Mouse (Mus musculus): ENCODE results near the gene Myo7a. TPM values are rescaled to one million over a fixed set of nuclear protein-coding genes. Genes with fewer than 3 reads are reported as not detected.
A peak's percentile ranks its signal among the peaks of the same experiment; 100 is the strongest.

Gene Myo7a
- polyA plus RNA-seq, 1 experiment from 2014 or later, result 20.1 TPM

DNA sequence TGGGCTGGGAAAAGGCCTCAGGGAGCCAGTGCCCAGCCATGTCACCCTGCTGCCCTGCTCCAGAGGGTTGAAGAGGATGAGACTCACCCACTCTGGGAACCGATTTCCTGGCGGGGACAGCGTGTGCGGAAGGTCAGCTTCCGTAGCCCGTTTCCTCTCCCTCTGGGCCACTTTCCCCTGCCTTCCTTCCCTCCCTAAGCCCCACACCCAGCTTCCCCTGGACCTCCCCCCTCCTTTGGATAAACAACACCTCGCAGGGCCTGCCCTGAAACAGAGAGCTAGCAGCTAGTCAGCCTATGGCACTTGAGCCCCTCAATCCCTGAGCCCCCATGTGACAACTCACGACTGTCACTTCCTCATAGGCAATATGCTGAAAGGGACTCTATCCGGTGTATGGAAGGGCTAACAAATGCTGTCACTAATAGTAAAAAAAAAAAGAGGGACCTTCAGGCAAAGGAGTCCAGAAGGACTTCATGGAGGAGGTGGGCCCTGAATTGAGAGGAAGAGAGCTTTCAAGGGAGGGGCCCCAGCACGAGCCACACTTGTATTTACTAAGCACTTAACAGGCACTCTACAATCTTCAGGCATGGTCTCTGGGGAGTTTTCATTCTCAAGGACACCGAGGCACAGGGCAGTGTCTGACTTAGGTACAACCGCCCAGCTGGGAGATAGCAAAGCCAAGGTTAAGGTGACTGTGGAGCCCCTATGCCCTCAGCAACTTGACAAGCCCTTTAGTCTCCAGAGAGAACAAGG, 34.6 kb downstream of the Myo7a start:
- no peak; the same call in 1 of the 2 replicates for ATAC-seq (replicated peaks; ENCODE audit: low FRiP score)

GRCm38 (mm10) chr7:98082376-98082775, 36.9 kb downstream of the Myo7a start:
- no peak overlapping the region for H3K27ac ChIP-seq (ENCODE audit: low read depth, low read length)
- no peaks in the 10 kb centered on the region for H3K9me3 ChIP-seq (ENCODE audit: control insufficient read depth, low read length)
- H3K4me1 ChIP-seq (replicated peaks; ENCODE audit: control insufficient read depth, insufficient read depth, low read length), result peaks cover 6% of the 10 kb centered on the region
- ATAC-seq (replicated peaks; ENCODE audit: low FRiP score) (no peak), DNase-seq (ENCODE audit: low spot score) (no peak)
- no peak overlapping the region for H3K9ac ChIP-seq (ENCODE audit: low read depth, low read length)
- H3K4me2 ChIP-seq, result no peak overlapping the region
- 27% methylated on average over 5 of the region's 5 CpGs for WGBS
- H3K36me3 ChIP-seq (ENCODE audit: control insufficient read depth, insufficient read depth, low read length), result peaks cover 2% of the 10 kb centered on the region; the same call in 1 of the 2 replicates
- H3K4me3 ChIP-seq (ENCODE audit: low read depth, low read length), result no peak overlapping the region
- no peaks in the 10 kb centered on the region for H3K27me3 ChIP-seq (replicated peaks; ENCODE audit: control insufficient read depth, insufficient read depth, low read length)

More for the DNA sequence above, 34.6 kb downstream of the Myo7a start:
- Histone ChIP-seq H3K4me3 (ENCODE audit: low read depth, low read length) (peak overlapping the region; percentile 30), H3K36me3 (ENCODE audit: control insufficient read depth, insufficient read depth, low read length) (peaks cover 2% of the 10 kb centered on the region; the same call in 1 of the 2 replicates), H3K27me3 (replicated peaks; ENCODE audit: control insufficient read depth, insufficient read depth, low read length) (no peaks in the 10 kb centered on the region), H3K4me2 (peak overlapping the region; percentile 38), H3K4me1 (replicated peaks; ENCODE audit: control insufficient read depth, insufficient read depth, low read length) (peaks cover 6% of the 10 kb centered on the region), H3K9ac (ENCODE audit: low read depth, low read length) (peak overlapping the region; percentile 15; the same call in 1 of the 2 replicates), H3K9me3 (ENCODE audit: control insufficient read depth, low read length) (no peaks in the 10 kb centered on the region), H3K27ac (ENCODE audit: low read depth, low read length) (no peak overlapping the region)
- DNase-seq (ENCODE audit: low spot score), result no peak
- WGBS, result 32% methylated on average over 12 of the region's 12 CpGs

GRCm38 (mm10) chr7:98077453-98077852, 41.9 kb downstream of the Myo7a start:
- Histone ChIP-seq H3K36me3 (ENCODE audit: control insufficient read depth, insufficient read depth, low read length) (peaks cover 2% of the 10 kb centered on the region; the same call in 1 of the 2 replicates), H3K4me3 (ENCODE audit: low read depth, low read length) (no peak overlapping the region), H3K9ac (ENCODE audit: low read depth, low read length) (no peak overlapping the region), H3K9me3 (ENCODE audit: control insufficient read depth, low read length) (no peaks in the 10 kb centered on the region), H3K4me2 (no peak overlapping the region), H3K4me1 (replicated peaks; ENCODE audit: control insufficient read depth, insufficient read depth, low read length) (peaks cover 1% of the 10 kb centered on the region; the same call in 1 of the 2 replicates), H3K27ac (ENCODE audit: low read depth, low read length) (no peak overlapping the region), H3K27me3 (replicated peaks; ENCODE audit: control insufficient read depth, insufficient read depth, low read length) (no peaks in the 10 kb centered on the region)
- WGBS, result 86% methylated on average over 11 of the region's 11 CpGs
- DNase-seq (ENCODE audit: low spot score) (no peak), ATAC-seq (replicated peaks; ENCODE audit: low FRiP score) (no peak)

- DNase-seq (ENCODE audit: low spot score) (peak; percentile 77), ATAC-seq (replicated peaks; ENCODE audit: low FRiP score) (peak; percentile 41; the same call in 1 of the 2 replicates)
- Histone ChIP-seq H3K27me3 (replicated peaks; ENCODE audit: control insufficient read depth, insufficient read depth, low read length) (no peaks in the 10 kb centered on the region), H3K4me3 (ENCODE audit: low read depth, low read length) (no peak overlapping the region), H3K9ac (ENCODE audit: low read depth, low read length) (no peak overlapping the region), H3K4me1 (replicated peaks; ENCODE audit: control insufficient read depth, insufficient read depth, low read length) (0 out of 2 replicates have a peak, but pooled peaks cover 3% of the 10 kb centered on the region), H3K9me3 (ENCODE audit: control insufficient read depth, low read length) (no peaks in the 10 kb centered on the region), H3K4me2 (no peak overlapping the region), H3K36me3 (ENCODE audit: control insufficient read depth, insufficient read depth, low read length) (peaks cover 2% of the 10 kb centered on the region; the same call in 1 of the 2 replicates), H3K27ac (ENCODE audit: low read depth, low read length) (no peak overlapping the region)
- WGBS, result 24% methylated on average over 5 of the region's 5 CpGs
Observed at GRCm38 (mm10) chr7:98071620-98072019, 47.7 kb downstream of the Myo7a start.

- Histone ChIP-seq H3K4me3 (ENCODE audit: low read depth, low read length) (no peak overlapping the region), H3K27ac (ENCODE audit: low read depth, low read length) (no peak overlapping the region), H3K9me3 (ENCODE audit: control insufficient read depth, low read length) (no peaks in the 10 kb centered on the region), H3K4me1 (replicated peaks; ENCODE audit: control insufficient read depth, insufficient read depth, low read length) (0 out of 2 replicates have a peak, but pooled peaks cover 5% of the 10 kb centered on the region), H3K27me3 (replicated peaks; ENCODE audit: control insufficient read depth, insufficient read depth, low read length) (no peaks in the 10 kb centered on the region), H3K36me3 (ENCODE audit: control insufficient read depth, insufficient read depth, low read length) (peaks cover 2% of the 10 kb centered on the region; the same call in 1 of the 2 replicates), H3K9ac (ENCODE audit: low read depth, low read length) (no peak overlapping the region), H3K4me2 (no peak overlapping the region)
- DNase-seq (ENCODE audit: low spot score), result no peak
- WGBS, result 71% methylated on average over 11 of the region's 11 CpGs
- ATAC-seq (replicated peaks; ENCODE audit: low FRiP score), result peak; percentile 55
Observed at GRCm38 (mm10) chr7:98066229-98066628, 53.1 kb downstream of the Myo7a start.

DNA sequence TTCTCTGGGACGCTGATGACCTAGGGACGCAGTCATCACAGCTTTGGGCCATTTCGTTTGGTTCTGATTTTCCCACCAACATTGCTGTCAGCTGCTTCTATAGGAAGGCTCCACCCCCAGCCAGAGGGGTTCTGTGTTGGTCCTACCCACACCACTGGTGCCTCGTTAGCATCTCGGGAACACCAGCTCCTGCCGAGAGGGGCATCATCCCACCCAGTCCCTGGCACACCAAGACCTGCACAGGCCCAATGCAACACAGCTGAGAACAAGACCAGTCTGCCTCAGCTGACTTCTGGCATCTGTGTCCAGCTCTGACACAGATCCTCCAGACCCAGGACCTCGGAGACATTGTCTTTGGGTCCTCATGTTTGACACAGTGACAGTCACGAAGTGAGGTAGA, 64.4 kb downstream of the Myo7a start:
- 88% methylated on average over 8 of the region's 8 CpGs for WGBS
- no peak for ATAC-seq (replicated peaks; ENCODE audit: low FRiP score)
- no peak for DNase-seq (ENCODE audit: low spot score)

DNA sequence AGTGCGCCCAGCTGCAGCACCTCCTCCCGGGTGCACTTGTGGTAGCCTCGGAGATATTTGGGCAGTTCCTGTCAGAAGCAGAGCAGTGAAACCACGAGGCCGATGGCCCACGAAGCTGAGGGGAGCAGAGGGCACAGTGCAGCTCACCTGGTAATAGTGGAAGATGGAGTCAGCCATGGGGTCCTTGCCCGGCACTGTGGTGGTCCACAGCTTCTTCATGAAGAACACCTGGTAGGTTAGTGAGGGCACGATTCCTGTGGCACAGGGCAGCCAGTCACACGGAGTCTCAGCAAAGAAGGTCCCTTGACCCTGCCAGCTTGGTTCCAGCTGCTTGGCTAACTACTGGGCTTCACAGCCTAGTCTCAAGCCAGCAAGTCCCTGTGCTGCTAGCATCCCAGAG, 64.9 kb downstream of the Myo7a start:
- WGBS, result 85% methylated on average over 9 of the region's 9 CpGs
- Histone ChIP-seq H3K9me3 (ENCODE audit: control insufficient read depth, low read length) (no peaks in the 10 kb centered on the region), H3K27me3 (replicated peaks; ENCODE audit: control insufficient read depth, insufficient read depth, low read length) (no peaks in the 10 kb centered on the region), H3K4me3 (ENCODE audit: low read depth, low read length) (no peak overlapping the region), H3K27ac (ENCODE audit: low read depth, low read length) (no peak overlapping the region), H3K4me2 (no peak overlapping the region), H3K36me3 (ENCODE audit: control insufficient read depth, insufficient read depth, low read length) (no peaks in the 10 kb centered on the region), H3K4me1 (replicated peaks; ENCODE audit: control insufficient read depth, insufficient read depth, low read length) (no peaks in the 10 kb centered on the region), H3K9ac (ENCODE audit: low read depth, low read length) (no peak overlapping the region)
- no peak for ATAC-seq (replicated peaks; ENCODE audit: low FRiP score)
- DNase-seq (ENCODE audit: low spot score), result no peak

More for the DNA sequence above, 64.4 kb downstream of the Myo7a start:
- H3K9me3 ChIP-seq (ENCODE audit: control insufficient read depth, low read length), result no peaks in the 10 kb centered on the region
- no peak overlapping the region for H3K9ac ChIP-seq (ENCODE audit: low read depth, low read length)
- H3K4me3 ChIP-seq (ENCODE audit: low read depth, low read length), result no peak overlapping the region
- H3K27ac ChIP-seq (ENCODE audit: low read depth, low read length), result no peak overlapping the region
- no peaks in the 10 kb centered on the region for H3K4me1 ChIP-seq (replicated peaks; ENCODE audit: control insufficient read depth, insufficient read depth, low read length)
- no peaks in the 10 kb centered on the region for H3K27me3 ChIP-seq (replicated peaks; ENCODE audit: control insufficient read depth, insufficient read depth, low read length)
- no peak overlapping the region for H3K4me2 ChIP-seq
- H3K36me3 ChIP-seq (ENCODE audit: control insufficient read depth, insufficient read depth, low read length), result no peaks in the 10 kb centered on the region

GRCm38 (mm10) chr7:98051980-98052379, 67.3 kb downstream of the Myo7a start:
- H3K27me3 ChIP-seq (replicated peaks; ENCODE audit: control insufficient read depth, insufficient read depth, low read length), result no peaks in the 10 kb centered on the region
- no peak overlapping the region for H3K4me2 ChIP-seq
- no peak overlapping the region for H3K9ac ChIP-seq (ENCODE audit: low read depth, low read length)
- WGBS, result 22% methylated on average over 8 of the region's 8 CpGs
- no peaks in the 10 kb centered on the region for H3K9me3 ChIP-seq (ENCODE audit: control insufficient read depth, low read length)
- H3K36me3 ChIP-seq (ENCODE audit: control insufficient read depth, insufficient read depth, low read length), result no peaks in the 10 kb centered on the region
- no peak overlapping the region for H3K27ac ChIP-seq (ENCODE audit: low read depth, low read length)
- no peaks in the 10 kb centered on the region for H3K4me1 ChIP-seq (replicated peaks; ENCODE audit: control insufficient read depth, insufficient read depth, low read length)
- ATAC-seq (replicated peaks; ENCODE audit: low FRiP score) (no peak), DNase-seq (ENCODE audit: low spot score) (peak; percentile 55)
- no peak overlapping the region for H3K4me3 ChIP-seq (ENCODE audit: low read depth, low read length)

Measured in liver, embryonic 11.5 days (tissue).